Mouse (Mus musculus) c-Kit-positive CD71-positive TER-119-positive erythroid progenitor cells, embryonic 14.5 days (primary cell): ENCODE results near the gene Il4.
"Not testable (repeated sequence)": the region's sequence is repeated elsewhere in the genome, so short reads cannot be mapped to it uniquely, and the experiment has no call there.

Source experiments
- DNase-seq: peaks from one replicate; pipeline ENCODE4 v3.0.0-alpha.2; 2013; ENCODE audit warnings: low spot score

Gene Il4

GRCm38 (mm10) chr11:53561986-53562385, 56.5 kb downstream of the Il4 start:
- DNase-seq, result no peak

- DNase-seq, result not testable (repeated sequence)
Measured at GRCm38 (mm10) chr11:53559980-53560379, 58.5 kb downstream of the Il4 start.

DNA sequence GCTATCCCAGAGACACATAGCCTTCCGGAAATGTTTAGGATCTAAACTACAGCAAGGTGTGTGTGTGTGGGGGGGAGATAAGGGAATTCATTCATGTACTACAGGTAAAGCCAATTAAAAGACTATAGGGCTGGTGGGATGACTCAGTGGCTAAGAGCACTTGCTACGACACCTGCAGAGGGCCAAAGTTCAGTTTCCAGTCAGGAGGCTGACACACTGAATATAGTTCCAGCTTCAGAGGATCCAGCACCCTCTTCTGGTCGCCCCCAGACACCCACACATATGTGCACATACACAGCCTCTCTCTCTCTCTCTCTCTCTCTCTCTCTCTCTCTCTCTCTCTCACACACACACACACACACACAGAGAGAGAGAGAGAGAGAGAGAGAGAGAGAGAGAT, 60.5 kb downstream of the Il4 start:
- DNase-seq, result not testable (repeated sequence)

DNA sequence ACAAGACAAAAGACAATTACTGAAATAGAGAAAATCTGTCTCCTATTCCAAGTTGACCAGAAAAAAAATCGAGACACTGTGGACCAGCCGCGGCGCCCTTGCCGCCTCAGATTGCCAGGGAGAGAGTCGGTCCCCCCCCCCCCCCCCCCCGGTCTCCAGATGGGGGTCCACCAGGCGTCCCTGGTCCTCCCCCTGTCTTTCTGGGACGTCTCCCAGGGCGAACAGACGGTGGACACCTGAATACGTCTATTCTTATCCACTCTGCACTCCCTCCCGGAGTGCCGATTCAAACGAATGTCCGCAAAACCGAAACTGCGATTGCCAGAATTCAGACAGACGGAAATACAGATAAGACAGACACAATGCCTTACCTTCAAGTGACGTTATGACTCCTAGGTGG, 61.9 kb downstream of the Il4 start:
- not testable (repeated sequence) for DNase-seq
